Mouse (Mus musculus) intestine, postnatal 0 days (tissue): ENCODE results near the gene Secisbp2l. TPM values are rescaled to one million over a fixed set of nuclear protein-coding genes. Genes with fewer than 3 reads are reported as not detected.

Source experiments
- ATAC-seq: fragments of 200-750 bp; cut with Nextera tagmentation; 2 replicates; pipeline ENCODE4 v1.8.0; 2017; ENCODE audit warnings: mild to moderate bottlenecking, moderate TSS enrichment, moderate library complexity
- H3K27ac ChIP-seq: fragments of 300-500 bp; sonication (generic); 2 replicates; pipeline ENCODE4 v1.5.1; 2014; ENCODE audit warnings: mild to moderate bottlenecking, low read depth, low read length, moderate library complexity
- H3K27me3 ChIP-seq: fragments of 300-500 bp; sonication (generic); replicated peaks from 2 replicates; pipeline ENCODE4 v1.6.1; 2014; ENCODE audit warnings: low read length, mixed read lengths; ENCODE audit not compliant: control insufficient read depth, insufficient read depth
- H3K36me3 ChIP-seq: fragments of 300-500 bp; sonication (generic); 2 replicates; pipeline ENCODE4 v1.6.1; 2014; ENCODE audit warnings: mild to moderate bottlenecking, moderate library complexity; ENCODE audit not compliant: control insufficient read depth, insufficient read depth
- H3K4me1 ChIP-seq: fragments of 300-500 bp; sonication (generic); replicated peaks from 2 replicates; pipeline ENCODE4 v1.6.1; 2014; ENCODE audit warnings: antibody characterized with exemption, low read length, mixed read lengths; ENCODE audit not compliant: control insufficient read depth, insufficient read depth
- H3K4me2 ChIP-seq: fragments of 300-500 bp; sonication (generic); replicated peaks from 2 replicates; pipeline ENCODE4 v1.6.1; 2014; ENCODE audit warnings: low read depth, mild to moderate bottlenecking, moderate library complexity
- H3K4me3 ChIP-seq: fragments of 300-500 bp; sonication (generic); 2 replicates; pipeline ENCODE4 v1.5.1; 2014; ENCODE audit warnings: low read depth, low read length
- H3K9ac ChIP-seq: fragments of 300-500 bp; sonication (generic); 2 replicates; pipeline ENCODE4 v1.6.1; 2014; ENCODE audit warnings: mild to moderate bottlenecking, low read depth, low read length
- H3K9me3 ChIP-seq: fragments of 300-500 bp; sonication (generic); 2 replicates; pipeline ENCODE4 v1.6.1; 2016; ENCODE audit warnings: mixed run types; ENCODE audit not compliant: control insufficient read depth
- CTCF ChIP-seq: sonication (generic); IDR thresholded peaks from 2 replicates; pipeline ENCODE4 v1.5.1; 2016; ENCODE audit warnings: low read depth, mild to moderate bottlenecking, control low read depth, antibody characterized with exemption, moderate library complexity
- WGBS: fragments of 180-500 bp; shearing (Covaris S2); extraction: QIAGEN DNeasy Blood & Tissue Kit; methylation state at CpG from one replicate; pipeline ENCODE4 v1.1.7; 2014; 5-methylcytosine and 5-hydroxymethylcytosine counted together
- polyA plus RNA-seq: library from polyadenylated mRNA; unstranded; fragments of >200 nt; fragmentation: Nextera tagmentation; extraction: Ambion mirVana; gene quantifications from 2 replicates; pipeline ENCODE4 v1.2.1, GENCODE M21; 2015

Secisbp2l gene
- polyA plus RNA-seq, 1 experiment from 2014 or later, result 14.4 TPM

DNA sequence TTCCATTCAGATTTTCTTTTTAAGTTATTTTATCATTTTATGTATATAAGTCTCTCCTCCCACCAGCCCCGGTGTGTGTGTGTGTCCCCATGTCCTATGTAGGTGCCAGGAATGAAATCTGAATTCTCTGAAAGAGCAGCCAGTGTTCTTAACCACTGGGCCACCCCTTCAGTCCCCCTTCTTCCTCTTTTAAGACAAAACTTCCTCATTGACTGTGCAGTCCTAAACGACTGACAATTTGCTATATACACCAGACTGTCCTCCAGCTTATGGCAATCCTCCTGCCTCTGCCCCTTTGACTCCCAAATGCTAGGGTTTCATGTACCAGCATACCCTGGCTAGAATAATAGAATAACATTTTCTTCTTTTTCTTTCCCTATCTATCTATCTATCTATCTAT is 12.4 kb upstream of the Secisbp2l start:
- Histone ChIP-seq H3K4me3 (no peak overlapping the region), H3K9ac (no peak overlapping the region), H3K36me3 (no peaks in the 10 kb centered on the region), H3K27me3 (no peaks in the 10 kb centered on the region), H3K9me3 (no peaks in the 10 kb centered on the region), H3K4me1 (no peaks in the 10 kb centered on the region), H3K27ac (no peak overlapping the region), H3K4me2 (no peak overlapping the region)
- WGBS, result 56% methylated on average over 2 of the region's 2 CpGs
- no peak for ATAC-seq
- TF ChIP-seq CTCF, result no peak

DNA sequence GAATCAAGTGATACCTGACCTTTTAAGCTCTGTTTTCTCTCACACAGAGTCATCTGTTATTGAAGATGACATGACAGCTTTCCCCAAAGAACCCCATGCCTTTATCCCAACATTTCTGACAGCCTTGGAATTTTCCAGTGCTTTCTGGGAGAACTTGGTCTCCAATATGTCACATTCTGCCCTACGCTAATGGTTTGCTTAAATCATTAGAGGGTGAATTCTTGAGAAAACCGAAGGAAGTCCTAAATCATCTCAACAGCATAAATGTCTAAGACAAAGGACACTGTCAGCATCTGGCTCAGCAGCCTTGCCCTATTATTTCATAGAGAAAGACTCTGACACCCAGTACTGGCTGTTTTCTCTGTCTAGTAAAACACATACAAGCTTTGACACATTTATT is 11.5 kb upstream of the Secisbp2l start:
- Histone ChIP-seq H3K4me3 (no peak overlapping the region), H3K9me3 (no peaks in the 10 kb centered on the region), H3K4me2 (no peak overlapping the region), H3K9ac (no peak overlapping the region), H3K36me3 (no peaks in the 10 kb centered on the region), H3K27me3 (no peaks in the 10 kb centered on the region), H3K4me1 (no peaks in the 10 kb centered on the region), H3K27ac (no peak overlapping the region)
- TF ChIP-seq CTCF, result no peak
- ATAC-seq, result no peak
- 61% methylated on average over 2 of the region's 2 CpGs for WGBS

DNA sequence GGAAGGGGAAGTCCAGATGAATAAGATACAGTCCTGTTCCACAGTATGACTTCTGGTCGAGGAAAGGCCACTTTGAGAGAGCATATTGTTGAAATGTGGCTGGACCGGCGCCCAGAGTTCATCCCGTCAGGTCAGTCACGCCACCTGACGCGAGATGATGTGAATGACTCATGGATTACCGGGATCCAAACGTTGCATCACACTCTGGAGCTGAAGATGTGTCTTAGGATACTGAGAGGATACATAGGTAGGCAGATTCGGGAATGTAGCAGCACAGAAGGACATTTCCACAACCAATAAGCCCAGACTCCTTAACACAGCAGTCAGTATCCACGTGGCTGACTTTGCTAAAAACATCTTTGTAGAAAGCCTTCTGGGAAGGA is 10.2 kb upstream of the Secisbp2l start:
- Histone ChIP-seq H3K9ac (no peak overlapping the region), H3K27me3 (no peaks in the 10 kb centered on the region), H3K36me3 (no peaks in the 10 kb centered on the region), H3K4me1 (no peaks in the 10 kb centered on the region), H3K4me3 (no peak overlapping the region), H3K27ac (no peak overlapping the region), H3K9me3 (no peaks in the 10 kb centered on the region), H3K4me2 (no peak overlapping the region)
- WGBS, result 75% methylated on average over 11 of the region's 11 CpGs
- no peak for ATAC-seq
- TF ChIP-seq CTCF, result no peak

DNA sequence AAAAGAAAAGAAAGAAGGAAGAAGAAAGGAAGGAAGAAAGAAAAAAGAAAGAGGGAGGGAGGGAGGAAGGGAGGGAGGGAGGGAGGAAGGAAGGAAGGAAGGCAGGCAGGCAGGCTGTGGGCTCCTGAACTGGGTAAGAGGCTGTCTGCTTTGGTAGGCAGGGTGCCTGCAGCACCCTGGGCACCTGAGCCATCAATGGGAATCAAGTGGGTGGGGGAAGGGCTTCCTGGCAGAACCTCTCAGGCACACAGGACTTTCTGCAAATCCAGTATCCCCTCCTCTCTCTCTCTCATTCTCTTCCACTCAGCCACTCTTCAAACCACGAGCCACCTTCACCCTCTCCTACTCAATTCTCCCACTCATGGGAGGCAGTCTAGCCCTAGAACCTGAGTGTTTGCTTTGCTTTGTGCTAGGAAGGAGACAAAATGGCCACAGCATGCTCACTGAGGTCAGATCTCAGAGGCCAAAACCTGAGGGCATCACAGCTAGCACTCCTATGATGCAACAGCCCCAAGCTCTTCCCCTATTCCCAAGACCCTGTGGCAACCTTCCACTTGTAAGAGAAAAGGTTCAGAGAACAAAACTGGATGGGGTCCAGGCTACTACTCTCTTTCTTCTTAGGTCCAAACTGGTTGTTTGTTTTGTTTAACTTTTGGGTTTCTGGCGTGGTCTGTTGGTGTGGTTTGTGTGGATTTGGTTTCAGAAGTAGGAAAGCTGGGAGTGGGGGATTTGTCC is 9.6 kb upstream of the Secisbp2l start:
- 53% methylated on average over 2 of the region's 2 CpGs for WGBS
- Histone ChIP-seq H3K9me3 (no peaks in the 10 kb centered on the region), H3K27ac (no peak overlapping the region), H3K9ac (no peak overlapping the region), H3K4me2 (no peak overlapping the region), H3K4me3 (no peak overlapping the region), H3K27me3 (no peaks in the 10 kb centered on the region), H3K36me3 (no peaks in the 10 kb centered on the region), H3K4me1 (no peaks in the 10 kb centered on the region)
- no peak for ATAC-seq
- no peak for TF ChIP-seq CTCF

DNA sequence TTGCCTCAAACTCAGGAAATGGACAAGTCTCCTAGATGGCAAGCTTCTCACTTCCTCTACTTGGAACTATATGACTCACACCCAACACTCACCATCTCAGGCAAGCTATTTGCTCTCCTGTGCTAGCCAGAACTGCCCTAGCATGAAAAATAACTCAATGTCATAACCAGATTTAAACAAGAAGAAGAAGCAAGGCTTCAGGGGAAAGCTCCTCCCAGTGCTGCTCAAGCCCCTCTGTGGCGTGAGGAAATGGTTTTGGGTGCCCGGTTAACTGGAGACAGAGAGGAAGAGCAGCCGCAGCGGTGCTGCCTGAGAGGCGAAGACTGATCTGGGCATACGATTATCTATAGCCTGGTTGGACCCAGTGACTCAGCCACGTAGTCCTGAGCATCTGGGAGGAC is 8.8 kb upstream of the Secisbp2l start:
- H3K4me1 ChIP-seq, result no peaks in the 10 kb centered on the region
- TF ChIP-seq CTCF, result no peak
- no peaks in the 10 kb centered on the region for H3K36me3 ChIP-seq
- no peak overlapping the region for H3K9ac ChIP-seq
- H3K4me3 ChIP-seq, result no peak overlapping the region
- H3K27ac ChIP-seq, result no peak overlapping the region
- WGBS, result 69% methylated on average over 7 of the region's 7 CpGs
- ATAC-seq, result no peak
- H3K27me3 ChIP-seq, result no peaks in the 10 kb centered on the region
- no peak overlapping the region for H3K4me2 ChIP-seq
- no peaks in the 10 kb centered on the region for H3K9me3 ChIP-seq

DNA sequence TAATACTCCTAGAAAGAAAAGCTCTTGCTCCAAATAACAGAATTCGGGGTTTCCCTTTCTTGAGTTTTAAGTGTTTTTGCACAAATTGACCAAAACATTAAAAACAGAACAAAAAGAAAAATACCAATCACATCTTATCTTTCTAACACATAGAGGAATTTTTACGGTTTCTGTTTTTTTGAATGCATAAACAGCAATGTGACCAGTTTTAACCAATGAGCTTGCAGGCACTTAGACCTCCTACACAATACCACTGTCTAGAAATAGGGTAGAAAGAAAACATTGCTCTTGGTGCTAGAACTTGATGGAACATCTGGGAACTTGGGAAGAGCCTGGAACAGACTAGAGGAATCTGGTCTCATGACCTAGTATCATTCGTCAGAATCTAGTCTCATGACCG is 7.6 kb upstream of the Secisbp2l start:
- Histone ChIP-seq H3K36me3 (no peaks in the 10 kb centered on the region), H3K9me3 (no peaks in the 10 kb centered on the region), H3K4me3 (no peak overlapping the region), H3K4me1 (no peaks in the 10 kb centered on the region), H3K27me3 (no peaks in the 10 kb centered on the region), H3K9ac (no peak overlapping the region), H3K27ac (no peak overlapping the region), H3K4me2 (no peak overlapping the region)
- WGBS, result 95% methylated on average over 4 of the region's 4 CpGs
- no peak for TF ChIP-seq CTCF
- no peak for ATAC-seq
